Mouse (Mus musculus) layer of hippocampus, adult 2 months (tissue): Measurements from ENCODE around the gene Homer2. TPM values are rescaled to one million over a fixed set of nuclear protein-coding genes. Genes with fewer than 3 reads are reported as not detected.

Source experiments
- DNase-seq, 2 experiments: peaks; one replicate each; pipeline ENCODE4 v3.0.0; 2022; ENCODE audit warnings: low spot score in 2 of 2
- H3K27ac ChIP-seq: fragments of 200-600 bp; 2 replicates; pipeline ENCODE4 v1.8.1; 2022
- H3K4me3 ChIP-seq: fragments of 200-600 bp; 2 replicates; pipeline ENCODE4 v1.8.1; 2022; ENCODE audit warnings: mild to moderate bottlenecking
- CTCF ChIP-seq: fragments of 200-600 bp; conservative IDR thresholded peaks from 2 replicates; pipeline ENCODE4 v1.8.1; 2022; ENCODE audit warnings: antibody characterized with exemption, mild to moderate bottlenecking, moderate library complexity
- total RNA-seq, 2 experiments: library from RNA; stranded (reverse); gene quantifications; 2 replicates each; pipeline ENCODE4 v1.2.3; 2021

The Homer2 gene
- total RNA-seq, 2 experiments from 2014 or later: 90.4 to 92.1 TPM

DNA sequence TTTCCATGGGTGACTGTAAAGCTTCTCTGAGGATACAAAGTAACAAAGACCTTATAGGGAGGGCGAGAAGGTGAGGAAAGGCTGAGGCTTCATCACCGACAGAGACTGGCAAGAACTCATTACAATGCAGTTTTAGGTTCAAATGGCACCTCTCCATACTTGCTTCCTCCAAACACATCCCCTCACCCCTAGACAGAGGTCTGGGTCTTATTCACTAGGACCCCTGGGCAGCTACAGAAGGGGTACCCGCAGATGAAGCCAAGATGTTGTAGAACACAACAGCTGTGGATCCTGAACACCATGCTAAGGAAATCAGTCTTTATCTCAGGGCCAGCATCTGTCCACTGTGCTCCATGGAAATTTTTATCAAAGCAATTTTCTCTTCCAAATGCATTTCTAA lies 50.3 kb downstream of the Homer2 start:
- TF ChIP-seq CTCF: no peak
- no peak for DNase-seq
- Histone ChIP-seq H3K27ac (peak overlapping the region; percentile 64; the same call in 1 of the 2 replicates), H3K4me3 (no peak overlapping the region)

GRCm38 (mm10) chr7:81656635-81657034 lies 50.7 kb downstream of the Homer2 start:
- Histone ChIP-seq H3K4me3 (no peak overlapping the region), H3K27ac (peak overlapping the region; percentile 64; the same call in 1 of the 2 replicates)
- TF ChIP-seq CTCF: no peak
- DNase-seq: no peak

DNA sequence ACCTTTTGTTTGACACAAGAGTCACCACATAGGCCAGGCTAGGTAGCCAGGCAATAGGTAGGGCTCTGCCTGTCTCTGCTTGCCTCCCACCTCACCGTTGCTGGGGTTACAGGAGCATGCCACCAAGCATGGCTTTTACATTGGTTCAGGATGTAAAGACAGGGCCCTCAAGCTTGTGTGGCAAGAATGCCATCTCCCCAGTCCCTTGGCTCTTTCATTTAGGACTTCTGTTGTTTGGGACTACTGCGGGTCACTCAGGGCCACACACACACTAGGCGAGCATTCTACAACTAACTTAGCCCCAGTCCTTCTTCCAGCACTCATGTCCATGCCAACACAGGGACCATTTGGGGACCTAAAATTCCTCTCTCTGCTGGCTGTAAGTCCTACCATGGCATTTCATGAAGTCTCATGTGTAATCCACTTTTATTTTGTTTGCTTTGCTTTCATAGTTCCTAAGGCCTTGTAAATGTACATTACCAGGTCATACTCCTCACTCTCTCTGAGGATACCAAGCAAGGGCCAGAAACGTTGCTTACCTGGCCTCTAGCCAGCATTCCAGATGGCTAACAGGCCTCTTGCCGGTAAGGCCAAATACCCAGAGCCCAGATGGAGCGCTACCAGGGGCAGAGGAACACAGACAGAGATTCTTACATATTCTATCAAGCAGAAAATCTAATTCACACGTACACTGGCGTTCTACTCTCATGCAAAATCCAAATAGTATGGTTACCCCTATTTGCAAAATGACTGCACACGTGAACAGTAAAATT lies 52.2 kb downstream of the Homer2 start:
- Histone ChIP-seq H3K27ac (peak overlapping the region; percentile 73), H3K4me3 (no peak overlapping the region)
- DNase-seq: no peak
- TF ChIP-seq CTCF: no peak

GRCm38 (mm10) chr7:81653988-81654387 lies 53.3 kb downstream of the Homer2 start:
- peak overlapping the region; percentile 87 for H3K27ac ChIP-seq
- peak; percentile 27 to 55 for DNase-seq
- TF ChIP-seq CTCF: no peak
- H3K4me3 ChIP-seq: no peak overlapping the region; the same call in 1 of the 2 replicates

- no peak for TF ChIP-seq CTCF
- DNase-seq: no peak
- H3K4me3 ChIP-seq: no peak overlapping the region
- peak overlapping the region; percentile 87 for H3K27ac ChIP-seq
These were observed 55.0 kb downstream of the Homer2 start for GRCm38 (mm10) chr7:81652296-81652695.

DNA sequence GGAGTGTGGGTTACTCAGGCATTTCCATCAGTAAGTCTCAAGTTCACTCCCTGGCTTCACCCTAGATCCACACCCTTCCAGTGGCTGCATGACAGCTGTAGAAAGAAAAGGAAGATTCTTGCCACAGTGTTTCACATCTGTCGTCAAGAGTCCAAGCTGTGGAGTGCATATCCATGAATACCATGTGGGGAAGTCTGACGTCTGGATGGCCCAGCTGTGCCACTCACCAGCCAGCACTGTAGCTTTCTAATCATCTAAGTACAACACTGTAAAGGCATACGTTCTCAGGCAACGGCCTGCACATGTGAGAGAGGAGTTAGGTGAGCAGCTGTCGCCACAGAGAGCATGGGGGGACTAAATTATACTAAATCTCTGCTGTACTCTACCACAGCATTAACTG lies 56.0 kb downstream of the Homer2 start:
- no peak for TF ChIP-seq CTCF
- H3K27ac ChIP-seq: peak overlapping the region; percentile 87
- H3K4me3 ChIP-seq: no peak overlapping the region
- DNase-seq: no peak

DNA sequence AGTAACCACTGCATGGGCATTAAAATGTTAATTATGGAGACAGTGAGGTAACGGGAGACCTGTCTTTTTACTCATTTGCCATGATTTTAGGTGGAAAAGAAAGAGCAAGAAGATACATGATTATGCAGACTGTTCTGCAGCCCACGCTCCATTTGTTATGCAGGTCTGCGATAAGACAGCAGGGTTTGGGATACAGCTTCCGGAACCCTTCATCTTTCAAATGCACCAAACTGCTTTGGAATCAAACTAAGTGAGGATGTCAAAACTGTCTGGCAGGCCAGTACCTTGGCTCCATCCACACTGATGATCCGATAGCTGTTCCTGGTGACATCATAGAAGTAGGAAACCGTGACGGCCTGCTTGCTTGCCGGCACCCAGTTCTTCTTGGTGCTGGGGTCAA lies 58.1 kb downstream of the Homer2 start:
- H3K4me3 ChIP-seq: no peak overlapping the region
- no peak for TF ChIP-seq CTCF
- DNase-seq: peak; percentile 31 to 33
- H3K27ac ChIP-seq: peak overlapping the region; percentile 87

GRCm38 (mm10) chr7:81647959-81648358 lies 59.4 kb downstream of the Homer2 start:
- no peak overlapping the region for H3K4me3 ChIP-seq
- peak overlapping the region; percentile 87; the same call in 1 of the 2 replicates for H3K27ac ChIP-seq
- no peak for TF ChIP-seq CTCF
- DNase-seq: no peak

DNA sequence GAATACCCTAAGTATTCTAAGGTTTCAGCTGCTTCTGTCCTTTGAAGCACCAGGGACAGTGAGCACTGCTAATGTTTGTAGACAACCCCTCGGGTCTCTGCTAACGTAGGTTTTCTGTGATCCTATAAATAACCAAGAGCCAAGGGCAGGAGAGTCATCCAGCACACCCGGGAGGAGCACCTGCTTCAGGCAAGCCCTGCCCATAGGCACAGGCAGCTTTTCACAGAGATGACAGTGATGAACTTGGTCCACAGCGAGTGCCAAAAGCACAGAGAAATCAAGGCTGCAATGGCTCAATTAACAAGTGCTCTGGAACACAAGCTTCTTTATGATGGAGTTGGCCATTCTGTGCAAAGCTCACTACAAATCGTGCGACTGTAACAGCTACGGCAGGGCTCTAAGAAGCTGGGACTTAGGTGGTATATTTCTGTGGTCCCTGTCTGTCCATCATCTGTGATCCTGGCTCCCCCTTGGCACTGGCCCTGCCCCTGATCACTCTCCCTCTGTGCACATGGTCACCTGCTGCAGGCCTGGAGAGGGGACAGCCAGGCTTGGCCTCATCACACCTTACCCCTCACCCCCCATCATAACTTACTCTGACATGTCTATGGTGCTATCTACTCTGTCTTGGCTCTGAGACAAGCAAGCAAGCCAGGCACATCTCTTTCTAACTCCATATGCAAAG lies 62.6 kb downstream of the Homer2 start:
- Histone ChIP-seq H3K27ac (no peak overlapping the region), H3K4me3 (no peak overlapping the region)
- TF ChIP-seq CTCF: no peak
- no peak for DNase-seq

DNA sequence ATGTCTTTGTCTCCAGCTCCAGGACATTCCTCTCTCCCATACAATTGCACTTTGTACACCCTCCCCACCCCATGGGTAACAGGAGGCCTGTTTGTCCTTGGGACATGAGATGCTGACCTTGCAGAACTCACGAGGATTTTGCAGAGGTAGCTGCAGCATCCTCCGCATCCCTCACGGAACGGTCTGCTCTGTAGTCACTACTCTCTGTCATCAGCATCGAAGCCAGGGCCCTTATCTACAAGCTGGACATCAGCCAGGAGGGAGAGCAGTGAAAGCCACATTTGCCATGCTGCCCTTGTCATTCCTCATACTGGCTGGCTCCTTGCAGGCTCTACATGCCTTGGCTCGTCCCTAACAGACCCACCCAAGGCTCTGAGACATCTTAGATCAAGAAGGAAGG lies 66.2 kb downstream of the Homer2 start:
- TF ChIP-seq CTCF: no peak
- Histone ChIP-seq H3K4me3 (no peak overlapping the region), H3K27ac (no peak overlapping the region)
- DNase-seq: no peak

DNA sequence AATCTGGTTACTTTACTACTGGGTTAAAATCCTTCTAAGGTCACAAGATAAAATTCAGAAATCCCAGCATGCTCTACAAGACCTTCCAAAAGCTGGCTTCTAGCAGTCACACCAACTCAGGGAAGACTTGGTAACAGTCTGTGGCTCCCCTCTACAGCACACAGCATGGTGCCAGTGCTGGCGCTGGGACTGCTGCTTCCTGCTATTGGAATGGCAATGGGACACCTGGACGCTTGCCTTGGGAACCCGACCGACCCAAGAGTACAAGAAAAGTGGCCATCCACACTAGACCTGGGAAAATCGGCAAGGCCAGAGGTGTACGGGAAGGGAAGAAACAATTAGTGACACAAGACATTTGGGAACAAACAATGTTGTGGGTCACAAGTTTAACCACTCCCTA lies 74.7 kb downstream of the Homer2 start:
- no peak for TF ChIP-seq CTCF
- no peak overlapping the region for H3K27ac ChIP-seq
- H3K4me3 ChIP-seq: no peak overlapping the region
- DNase-seq: no peak

DNA sequence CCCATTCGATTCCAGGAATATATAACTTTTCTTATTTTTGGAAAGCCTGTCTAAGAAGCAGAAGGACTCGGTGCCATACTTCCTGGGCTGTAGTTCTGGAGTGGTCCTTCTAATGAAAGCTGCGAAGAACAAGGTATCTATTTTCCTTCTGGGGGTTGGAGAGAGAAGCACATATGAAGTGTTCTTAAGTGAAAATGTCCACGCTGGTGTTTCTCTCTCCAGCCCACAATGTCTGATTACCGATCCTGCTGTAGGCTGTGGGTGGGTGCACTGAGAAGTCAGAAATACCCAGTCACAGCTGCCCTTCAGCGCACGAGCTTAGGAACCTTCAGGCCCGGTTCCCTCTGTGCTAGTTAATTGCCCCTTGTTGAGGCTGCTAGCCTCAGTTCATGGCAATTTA lies 76.1 kb downstream of the Homer2 start:
- DNase-seq: no peak
- H3K4me3 ChIP-seq: no peak overlapping the region
- TF ChIP-seq CTCF: no peak
- no peak overlapping the region; the same call in 1 of the 2 replicates for H3K27ac ChIP-seq

DNA sequence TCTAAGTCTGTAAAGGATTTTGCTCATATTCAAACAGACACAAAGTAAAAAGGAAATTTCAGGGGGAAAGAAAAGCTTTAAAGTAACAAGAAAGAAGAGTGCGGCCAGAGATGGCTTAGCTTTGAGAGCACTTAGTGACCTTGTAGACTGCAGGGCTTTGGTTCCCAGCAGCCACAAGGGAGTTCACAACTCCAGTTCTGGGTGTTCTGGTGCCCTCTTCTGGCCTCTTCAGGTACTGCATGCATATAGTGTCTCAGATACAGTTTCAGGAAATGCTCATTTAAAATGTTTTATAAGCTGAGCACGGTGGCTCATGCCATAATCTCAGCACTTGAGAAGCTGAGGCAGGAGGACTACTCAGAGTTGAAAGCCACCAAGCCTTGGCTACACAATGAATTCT lies 80.9 kb downstream of the Homer2 start:
- Histone ChIP-seq H3K27ac (no peak overlapping the region), H3K4me3 (no peak overlapping the region)
- TF ChIP-seq CTCF: peak; percentile 78
- DNase-seq: no peak

- TF ChIP-seq CTCF: no peak
- DNase-seq: no peak
- peak overlapping the region; percentile 10; the same call in 1 of the 2 replicates for H3K27ac ChIP-seq
- H3K4me3 ChIP-seq: no peak overlapping the region
These were observed 83.6 kb downstream of the Homer2 start for GRCm38 (mm10) chr7:81623767-81624166.
